18 mouse cellular contexts compared by ENCODE assay signal in the genomic region with DNA sequence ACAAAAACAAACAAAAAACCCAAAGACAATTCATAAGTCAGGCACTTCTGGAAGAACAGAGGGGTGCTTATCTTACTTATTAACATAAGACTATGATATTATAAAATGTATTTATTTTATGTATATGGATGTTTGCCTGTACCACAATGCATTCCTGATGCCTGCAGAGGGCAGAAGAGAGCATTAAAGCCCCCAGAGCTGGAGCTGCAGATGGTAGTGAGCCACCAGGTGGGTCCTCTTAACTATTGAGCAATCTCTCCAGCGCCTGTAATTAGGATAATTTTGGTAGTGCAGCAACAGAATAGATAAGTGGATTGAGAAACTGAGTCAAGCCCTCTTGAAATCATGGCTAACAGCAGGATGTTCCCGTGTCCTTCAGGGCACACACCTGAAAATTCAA. TPM values are rescaled to one million over a fixed set of nuclear protein-coding genes. Genes with fewer than 3 reads are reported as not detected.
DNase-seq lines count a peak whose midpoint lies in the region; ATAC-seq and TF ChIP-seq lines count a peak whose summit lies in the region.
"Had no signal": no experiment of that assay in that cellular context is flagged by ENCODE, and none has a peak within 500 bp of the region (broad histone marks: within the 10 kb centered on the region; RNA-seq: fewer than 3 reads in every experiment).

No protein-coding gene starts in this region.

- no peak overlapping the region for H3K4me2 ChIP-seq in kidney, postnatal 0 days (ENCODE audit: low read length)
- H3K4me2 ChIP-seq: heart, embryonic 15.5 days; intestine, embryonic 15.5 days; limb, embryonic 15.5 days; lung, embryonic 15.5 days; neural tube, embryonic 12.5 days had no signal

- H3K4me3 ChIP-seq in kidney, postnatal 0 days (replicated peaks; ENCODE audit: low read depth, low read length), result no peak overlapping the region
- H3K4me3 ChIP-seq: heart, embryonic 15.5 days; intestine, embryonic 15.5 days; limb, embryonic 15.5 days; lung, embryonic 15.5 days; megakaryocyte, embryonic 14.5 days; neural tube, embryonic 12.5 days had no signal

- in situ Hi-C loops in Patski (cut with MboI; ENCODE audit: low pct_unique_long_range_greater_than_20kb), result loop anchor here (25.0 kb wide), 1 partner anchor 821 kb away; no protein-coding TSS in a partner anchor

- H3K9ac ChIP-seq in kidney, postnatal 0 days (ENCODE audit: low read depth, low read length), result no peak overlapping the region
- H3K9ac ChIP-seq: heart, embryonic 15.5 days; intestine, embryonic 15.5 days; limb, embryonic 15.5 days; lung, embryonic 15.5 days; neural tube, embryonic 12.5 days had no signal

- H3K4me1 ChIP-seq in kidney, postnatal 0 days (replicated peaks; ENCODE audit: insufficient read depth, low read length), result no peaks in the 10 kb centered on the region
- H3K4me1 ChIP-seq: heart, embryonic 15.5 days; intestine, embryonic 15.5 days; lung, embryonic 15.5 days; megakaryocyte, embryonic 14.5 days; neural tube, embryonic 12.5 days had no signal

- ATAC-seq in kidney, postnatal 0 days (replicated peaks; ENCODE audit: low FRiP score, low read depth), result no peak
- no peak for ATAC-seq in Patski
- ATAC-seq: intestine, embryonic 15.5 days had no signal

- DNase-seq in cerebellum, postnatal 14 days, result peak; percentile 55
- no peak for DNase-seq in cerebellum, postnatal 36 days
- DNase-seq in kidney, postnatal 0 days (ENCODE audit: low spot score), result peak; percentile 12
- no peak for DNase-seq in kidney, adult 9 months
- peak; percentile 38 for DNase-seq in 416B (ENCODE audit: low read depth)
- no peak for DNase-seq in Patski (ENCODE audit: low read depth, low spot score)
- no peak for DNase-seq in heart, adult 8-10 months (ENCODE audit: low spot score)
- DNase-seq in kidney, postnatal 4 days, result no peak
- DNase-seq: B cell, adult 2 months; cerebellum, adult 11-12 months; right cerebral cortex, postnatal 25 days had no signal

- H3K27ac ChIP-seq in kidney, postnatal 0 days, result no peak overlapping the region
- H3K27ac ChIP-seq: heart, embryonic 15.5 days; intestine, embryonic 15.5 days; limb, embryonic 15.5 days; lung, embryonic 15.5 days; neural tube, embryonic 12.5 days had no signal

- 72% methylated on average over 2 of the region's 2 CpGs for WGBS in kidney, postnatal 0 days

- TF ChIP-seq CTCF in kidney, postnatal 0 days (IDR thresholded peaks at IDR 0.05; ENCODE audit: low read depth), result peak; percentile 28; the same call in 1 of the 2 replicates
- peak; percentile 31 for TF ChIP-seq CTCF in Patski (IDR thresholded peaks at IDR 0.05)

- no peaks in the 10 kb centered on the region for H3K9me3 ChIP-seq in kidney, postnatal 0 days (replicated peaks; ENCODE audit: low read length)
- H3K9me3 ChIP-seq: heart, embryonic 15.5 days; intestine, embryonic 15.5 days; limb, embryonic 15.5 days; lung, embryonic 15.5 days; neural tube, embryonic 12.5 days had no signal

- no peaks in the 10 kb centered on the region for H3K36me3 ChIP-seq in kidney, postnatal 0 days (ENCODE audit: insufficient read depth, low read length)
- H3K36me3 ChIP-seq: heart, embryonic 15.5 days; intestine, embryonic 15.5 days; limb, embryonic 15.5 days; lung, embryonic 15.5 days had no signal

- CTCF ChIA-PET in Patski (lab: Charles Lee), result no interaction called here

- H3K27me3 ChIP-seq in kidney, postnatal 0 days (ENCODE audit: insufficient read depth, low read length), result no peaks in the 10 kb centered on the region
- no peaks in the 10 kb centered on the region for H3K27me3 ChIP-seq in Patski
- H3K27me3 ChIP-seq: heart, embryonic 15.5 days; intestine, embryonic 15.5 days; limb, embryonic 15.5 days; lung, embryonic 15.5 days; megakaryocyte, embryonic 14.5 days; neural tube, embryonic 12.5 days had no signal

- POLR2A ChIA-PET in Patski (lab: Charles Lee), result no interaction called here

RNA-seq across cellular contexts. Expression of gene Mtrf1l, which starts 42.3 kb away (rescaled TPM):
- polyA plus RNA-seq in kidney, postnatal 0 days (2015; fragmentation: Nextera tagmentation; extraction: Ambion mirVana), result 13.1 and 13.3 TPM in 2 replicates
- 14.2 TPM for polyA plus RNA-seq in Patski (2021)
- total RNA-seq in heart, adult 8-10 months (2022), result 1 to 10 TPM; 8.5 to 9.4 (median 8.8) TPM

RNA-seq across cellular contexts. Expression of gene Rgs17, which starts 56.2 kb away (rescaled TPM):
- 0.36 and 0.64 TPM in 2 replicates for polyA plus RNA-seq in kidney, postnatal 0 days (2015; fragmentation: Nextera tagmentation; extraction: Ambion mirVana)
- 0.24 TPM for polyA plus RNA-seq in Patski (2021)
- total RNA-seq in heart, adult 8-10 months (2022), result under 1 TPM; 0.47 to 0.75 (median 0.50) TPM
- total RNA-seq: granulocyte monocyte progenitor cell, adult 5-6 weeks had no signal

Comparison
In these comparisons a context has a peak if more than half of its experiments do, and no peak if none do; other contexts are left out.
1. DNase-seq: peak in cerebellum, postnatal 14 days (2 of 2), kidney, postnatal 0 days (single experiment) and 416B (single experiment); none in cerebellum, postnatal 36 days (0 of 2), kidney, adult 9 months (single experiment), Patski (single experiment), heart, adult 8-10 months (single experiment) and kidney, postnatal 4 days (0 of 2).